Mouse (Mus musculus): ENCODE measurements around the gene Mboat2.
A peak's percentile ranks its signal among the peaks of the same experiment; 100 is the strongest.

Gene Mboat2

GRCm38 (mm10) chr12:24902736-24903135 is 72.1 kb downstream of the Mboat2 start:
- no peak for DNase-seq

- DNase-seq, result no peak
These were observed 77.2 kb downstream of the Mboat2 start for GRCm38 (mm10) chr12:24907894-24908293.

GRCm38 (mm10) chr12:24909679-24910078 is 79.0 kb downstream of the Mboat2 start:
- DNase-seq, result no peak

- no peak for DNase-seq
These were observed 81.5 kb downstream of the Mboat2 start for GRCm38 (mm10) chr12:24912174-24912573.

GRCm38 (mm10) chr12:24912876-24913275 is 82.2 kb downstream of the Mboat2 start:
- no peak for DNase-seq

GRCm38 (mm10) chr12:24918575-24919262 is 88.0 kb downstream of the Mboat2 start:
- no peak for DNase-seq

- DNase-seq, result no peak
These were observed 90.2 kb downstream of the Mboat2 start for GRCm38 (mm10) chr12:24920861-24921260.

- DNase-seq, result no peak
These were observed 93.3 kb downstream of the Mboat2 start for GRCm38 (mm10) chr12:24924003-24924402.

GRCm38 (mm10) chr12:24925276-24925675 is 94.6 kb downstream of the Mboat2 start:
- DNase-seq, result no peak

GRCm38 (mm10) chr12:24925684-24926083 is 95.0 kb downstream of the Mboat2 start:
- no peak for DNase-seq

- DNase-seq, result peak; percentile 65 to 71
These were observed 97.5 kb downstream of the Mboat2 start for GRCm38 (mm10) chr12:24928051-24928748.

GRCm38 (mm10) chr12:24929043-24929442 is 98.4 kb downstream of the Mboat2 start:
- DNase-seq, result peak in 1 of 2 experiments; percentile 30

- DNase-seq, result no peak
These were observed 100.1 kb downstream of the Mboat2 start for GRCm38 (mm10) chr12:24930760-24931159.

- DNase-seq, result peak in 1 of 2 experiments; percentile 17
These were observed 101.4 kb downstream of the Mboat2 start for GRCm38 (mm10) chr12:24932120-24932519.

GRCm38 (mm10) chr12:24933206-24933775 is 102.6 kb downstream of the Mboat2 start:
- no peak for DNase-seq

- DNase-seq, result no peak
These were observed 103.3 kb downstream of the Mboat2 start for GRCm38 (mm10) chr12:24933996-24934395.

- no peak for DNase-seq
These were observed 105.6 kb downstream of the Mboat2 start for GRCm38 (mm10) chr12:24936281-24936680.

GRCm38 (mm10) chr12:24939372-24939771 is 108.7 kb downstream of the Mboat2 start:
- no peak for DNase-seq

- DNase-seq, result no peak
These were observed 112.1 kb downstream of the Mboat2 start for GRCm38 (mm10) chr12:24942619-24943287.

GRCm38 (mm10) chr12:24943427-24943826 is 112.7 kb downstream of the Mboat2 start:
- DNase-seq, result no peak

GRCm38 (mm10) chr12:24944597-24944996 is 113.9 kb downstream of the Mboat2 start:
- DNase-seq, result no peak

GRCm38 (mm10) chr12:24947065-24947464 is 116.4 kb downstream of the Mboat2 start:
- DNase-seq, result no peak

GRCm38 (mm10) chr12:24948344-24948743 is 117.7 kb downstream of the Mboat2 start:
- peak; percentile 36 to 63 for DNase-seq

Measured in cerebellum, postnatal 25 days (tissue).